Mouse (Mus musculus): ENCODE results near the gene Shisal2b. TPM values are rescaled to one million over a fixed set of nuclear protein-coding genes. Genes with fewer than 3 reads are reported as not detected.

Shisal2b gene
- total RNA-seq, 2 experiments from 2014 or later, result not detected

DNA sequence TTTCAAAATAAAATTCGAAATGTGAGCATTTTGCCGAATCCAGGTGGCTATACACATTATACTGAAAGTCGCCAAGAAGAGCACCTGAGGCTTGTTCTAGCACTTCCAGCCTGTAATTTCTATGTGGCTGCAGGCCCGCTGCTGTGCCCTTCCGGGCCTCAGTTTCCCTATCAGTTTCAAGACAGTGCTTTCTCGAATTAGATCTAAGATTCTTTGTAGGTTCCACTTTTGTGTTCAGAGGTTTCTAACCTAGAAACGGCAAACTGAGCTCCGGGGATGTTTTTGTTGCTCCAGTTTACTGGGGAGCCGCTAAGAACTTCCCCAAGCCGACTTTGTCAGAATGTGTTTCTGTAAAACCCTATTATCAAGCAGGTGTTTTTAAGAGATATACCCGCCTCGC is 46.0 kb downstream of the Shisal2b start:
- peak; percentile 20 for ATAC-seq (replicated peaks; ENCODE audit: low FRiP score, poor library complexity, severe bottlenecking)

DNA sequence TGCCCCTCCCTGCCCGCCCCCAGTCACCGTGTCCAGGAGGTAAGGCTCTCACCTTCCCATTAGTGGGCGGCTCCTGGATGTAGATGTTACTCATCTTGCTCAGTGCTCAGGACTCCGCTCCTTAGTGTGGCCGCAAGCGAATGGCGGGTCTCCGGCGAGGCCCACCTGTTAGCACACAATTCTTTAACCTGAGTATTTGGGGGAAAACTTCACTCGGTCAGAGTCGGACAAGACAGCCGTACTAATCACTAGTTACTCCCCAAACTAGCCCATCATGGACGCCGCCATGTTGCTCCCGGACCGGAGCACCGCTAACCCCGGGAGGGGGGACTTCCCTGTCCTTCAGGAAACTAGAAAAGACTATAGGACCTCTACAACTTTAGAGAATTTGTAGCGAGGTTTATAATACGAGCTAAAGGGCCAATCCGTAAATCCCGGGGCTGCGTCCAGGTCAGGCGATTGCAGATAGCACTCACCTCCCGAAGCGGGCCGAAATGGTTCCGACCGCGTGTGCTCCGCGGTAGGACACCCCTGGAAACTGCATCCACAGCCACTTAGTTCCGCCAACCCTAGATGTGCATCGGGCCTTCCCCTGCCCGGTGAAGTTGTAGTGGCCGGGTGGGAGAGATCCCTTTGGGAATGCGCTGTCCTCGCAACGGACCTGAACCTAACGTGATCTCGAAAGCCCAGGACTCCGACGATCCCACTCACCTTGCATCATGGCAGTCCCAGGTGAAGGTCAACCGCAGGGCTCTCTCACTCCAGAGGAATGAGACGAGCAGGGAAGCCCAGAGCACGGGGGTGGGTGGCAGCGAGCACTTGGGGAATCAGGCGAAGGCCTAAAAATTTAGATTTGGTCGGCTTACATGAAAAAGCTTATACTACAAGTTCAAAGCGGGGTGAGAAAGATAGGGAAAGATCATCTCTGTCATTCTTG is 46.8 kb downstream of the Shisal2b start, which contains the start of gene Cwc27:
Gene Cwc27, minus strand, starts transcription at position 508 of the 937 bp plus-strand sequence.
- ATAC-seq (replicated peaks; ENCODE audit: low FRiP score, poor library complexity, severe bottlenecking), result peak; percentile 89

DNA sequence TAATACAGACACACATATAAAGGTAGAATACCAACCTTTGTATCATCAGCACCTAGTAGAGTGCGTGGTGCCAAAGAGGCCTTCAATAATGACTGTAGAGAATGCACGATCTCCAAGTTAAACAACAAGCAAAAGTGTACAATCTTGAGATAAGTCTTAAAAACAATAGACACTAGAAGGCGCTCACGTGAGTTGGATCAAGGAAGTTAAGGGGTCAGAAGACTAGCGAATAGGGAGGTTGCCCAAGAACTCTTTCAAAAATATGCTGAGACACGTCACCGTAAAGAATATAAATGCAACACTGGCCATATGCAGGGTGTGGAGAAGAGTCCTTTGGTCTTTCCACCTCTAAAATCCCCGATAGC is 47.4 kb downstream of the Shisal2b start:
- no peak for ATAC-seq (replicated peaks; ENCODE audit: low FRiP score, poor library complexity, severe bottlenecking)

DNA sequence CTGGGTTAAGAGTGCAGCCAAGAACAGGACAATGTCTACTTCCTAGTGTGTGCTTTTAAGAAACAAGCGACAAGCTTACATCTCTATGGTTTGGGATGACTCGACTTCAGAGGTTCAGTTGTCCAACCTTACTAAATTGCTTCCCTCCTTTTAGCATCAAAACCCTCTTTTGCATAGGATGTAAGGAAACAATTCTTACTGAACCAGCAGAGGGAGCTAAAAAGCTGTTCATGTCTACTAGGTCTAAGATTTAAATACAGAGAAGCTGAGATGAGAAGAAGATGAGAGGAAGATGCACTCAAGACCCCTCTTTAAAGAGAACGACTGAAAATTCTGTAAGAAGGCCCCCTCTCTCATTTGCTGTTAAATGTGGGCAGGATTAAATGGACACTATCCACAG is 58.0 kb downstream of the Shisal2b start:
- ATAC-seq (replicated peaks; ENCODE audit: low FRiP score, poor library complexity, severe bottlenecking), result no peak

GRCm38 (mm10) chr13:104799566-104800182 is 64.0 kb downstream of the Shisal2b start:
- ATAC-seq (replicated peaks; ENCODE audit: low FRiP score, poor library complexity, severe bottlenecking), result no peak

- no peak for ATAC-seq (replicated peaks; ENCODE audit: low FRiP score, poor library complexity, severe bottlenecking)
Measured at GRCm38 (mm10) chr13:104799067-104799466, 64.6 kb downstream of the Shisal2b start.

Other genes starting within 250 kb of the Shisal2b start
- gene Srek1ip1, start 71.4 kb downstream of the Shisal2b start, total RNA-seq (2015; ENCODE audit: low replicate concordance), result 11.9 and 30.2 TPM in 2 replicates
- 6.3 and 12.2 TPM in 2 replicates for gene Srek1ip1, start 71.4 kb downstream of the Shisal2b start, total RNA-seq (2017; ENCODE audit: low replicate concordance)
- gene Cwc27, start 46.8 kb downstream of the Shisal2b start, total RNA-seq (2015; ENCODE audit: low replicate concordance), result 20.5 and 23.9 TPM in 2 replicates
- gene Cwc27, start 46.8 kb downstream of the Shisal2b start, total RNA-seq (2017; ENCODE audit: low replicate concordance), result 13.1 and 15.3 TPM in 2 replicates
- gene Rgs7bp, start 191.0 kb upstream of the Shisal2b start, total RNA-seq (2015; ENCODE audit: low replicate concordance), result 0.72 and 0.84 TPM in 2 replicates
- gene Rgs7bp, start 191.0 kb upstream of the Shisal2b start, total RNA-seq (2017; ENCODE audit: low replicate concordance), result 0.51 TPM in 1 of 2 replicates, not detected in the other
- gene 4933425L06Rik, start 218.2 kb upstream of the Shisal2b start, total RNA-seq (2015; ENCODE audit: low replicate concordance), result not detected in 2 replicates
- gene 4933425L06Rik, start 218.2 kb upstream of the Shisal2b start, total RNA-seq (2017; ENCODE audit: low replicate concordance), result not detected in 2 replicates